Mouse (Mus musculus): ENCODE results near the gene Gng7. TPM values are rescaled to one million over a fixed set of nuclear protein-coding genes. Genes with fewer than 3 reads are reported as not detected.

Gng7 gene
- polyA plus RNA-seq, 1 experiment from 2014 or later: 5.6 TPM

Other genes with a start within 250 kb of the Gng7 start
- gene Sf3a2, start 216.7 kb downstream of the Gng7 start, polyA plus RNA-seq (2015; fragmentation: Nextera tagmentation; extraction: Ambion mirVana): 78.2 and 92.6 TPM in 2 replicates
- gene Plekhj1, start 216.3 kb downstream of the Gng7 start, polyA plus RNA-seq (2015; fragmentation: Nextera tagmentation; extraction: Ambion mirVana): 126 and 130 TPM in 2 replicates
- 0.09 TPM in 1 of 2 replicates, not detected in the other for gene Amh, start 209.7 kb downstream of the Gng7 start, polyA plus RNA-seq (2015; fragmentation: Nextera tagmentation; extraction: Ambion mirVana)
- gene Jsrp1, start 201.4 kb downstream of the Gng7 start, polyA plus RNA-seq (2015; fragmentation: Nextera tagmentation; extraction: Ambion mirVana): 5.6 and 5.7 TPM in 2 replicates
- gene Oaz1, start 188.3 kb downstream of the Gng7 start, polyA plus RNA-seq (2015; fragmentation: Nextera tagmentation; extraction: Ambion mirVana): 1,583 and 1,739 TPM in 2 replicates
- gene Lingo3, start 170.9 kb downstream of the Gng7 start, polyA plus RNA-seq (2015; fragmentation: Nextera tagmentation; extraction: Ambion mirVana): 0.83 and 1.2 TPM in 2 replicates
- 303 and 328 TPM in 2 replicates for gene Lsm7, start 159.7 kb downstream of the Gng7 start, polyA plus RNA-seq (2015; fragmentation: Nextera tagmentation; extraction: Ambion mirVana)
- 43.8 and 48.1 TPM in 2 replicates for gene Sppl2b, start 159.7 kb downstream of the Gng7 start, polyA plus RNA-seq (2015; fragmentation: Nextera tagmentation; extraction: Ambion mirVana)
- gene Tmprss9, start 143.1 kb downstream of the Gng7 start, polyA plus RNA-seq (2015; fragmentation: Nextera tagmentation; extraction: Ambion mirVana): 0.04 TPM in 1 of 2 replicates, not detected in the other
- gene Timm13, start 114.0 kb downstream of the Gng7 start, polyA plus RNA-seq (2015; fragmentation: Nextera tagmentation; extraction: Ambion mirVana): 365 and 368 TPM in 2 replicates
- gene Lmnb2, start 96.7 kb downstream of the Gng7 start, polyA plus RNA-seq (2015; fragmentation: Nextera tagmentation; extraction: Ambion mirVana): 55.0 and 59.3 TPM in 2 replicates
- 18.0 and 20.8 TPM in 2 replicates for gene Gadd45b, start 84.9 kb downstream of the Gng7 start, polyA plus RNA-seq (2015; fragmentation: Nextera tagmentation; extraction: Ambion mirVana)
- 0.19 and 0.23 TPM in 2 replicates for gene Diras1, start 10.7 kb upstream of the Gng7 start, polyA plus RNA-seq (2015; fragmentation: Nextera tagmentation; extraction: Ambion mirVana)
- gene Slc39a3, start 22.5 kb upstream of the Gng7 start, polyA plus RNA-seq (2015; fragmentation: Nextera tagmentation; extraction: Ambion mirVana): 13.7 and 16.3 TPM in 2 replicates
- 201 and 226 TPM in 2 replicates for gene Sgta, start 45.2 kb upstream of the Gng7 start, polyA plus RNA-seq (2015; fragmentation: Nextera tagmentation; extraction: Ambion mirVana)
- gene Thop1, start 55.1 kb upstream of the Gng7 start, polyA plus RNA-seq (2015; fragmentation: Nextera tagmentation; extraction: Ambion mirVana): 62.5 and 67.4 TPM in 2 replicates
- gene Creb3l3, start 83.9 kb upstream of the Gng7 start, polyA plus RNA-seq (2015; fragmentation: Nextera tagmentation; extraction: Ambion mirVana): 0.64 and 0.77 TPM in 2 replicates
- gene Map2k2, start 91.0 kb upstream of the Gng7 start, polyA plus RNA-seq (2015; fragmentation: Nextera tagmentation; extraction: Ambion mirVana): 182 and 202 TPM in 2 replicates
- gene Zbtb7a, start 120.3 kb upstream of the Gng7 start, polyA plus RNA-seq (2015; fragmentation: Nextera tagmentation; extraction: Ambion mirVana): 25.6 and 26.6 TPM in 2 replicates
- gene Pias4, start 153.0 kb upstream of the Gng7 start, polyA plus RNA-seq (2015; fragmentation: Nextera tagmentation; extraction: Ambion mirVana): 48.6 and 51.2 TPM in 2 replicates
- gene Eef2, start 161.7 kb upstream of the Gng7 start, polyA plus RNA-seq (2015; fragmentation: Nextera tagmentation; extraction: Ambion mirVana): 563 and 597 TPM in 2 replicates
- 41.0 and 47.9 TPM in 2 replicates for gene Dapk3, start 168.1 kb upstream of the Gng7 start, polyA plus RNA-seq (2015; fragmentation: Nextera tagmentation; extraction: Ambion mirVana)
- gene 4930442H23Rik, start 168.9 kb upstream of the Gng7 start, polyA plus RNA-seq (2015; fragmentation: Nextera tagmentation; extraction: Ambion mirVana): not detected in 2 replicates
- 0.18 TPM in 1 of 2 replicates, not detected in the other for gene Nmrk2, start 187.1 kb upstream of the Gng7 start, polyA plus RNA-seq (2015; fragmentation: Nextera tagmentation; extraction: Ambion mirVana)
- gene Atcay, start 215.9 kb upstream of the Gng7 start, polyA plus RNA-seq (2015; fragmentation: Nextera tagmentation; extraction: Ambion mirVana): 0.28 and 0.51 TPM in 2 replicates
- gene Zfr2, start 218.2 kb upstream of the Gng7 start, polyA plus RNA-seq (2015; fragmentation: Nextera tagmentation; extraction: Ambion mirVana): 6.8 and 7.3 TPM in 2 replicates
- 5.8 and 6.8 TPM in 2 replicates for gene Matk, start 238.0 kb upstream of the Gng7 start, polyA plus RNA-seq (2015; fragmentation: Nextera tagmentation; extraction: Ambion mirVana)

Measured in kidney, embryonic 15.5 days (tissue).